Mouse (Mus musculus): Measurements from ENCODE around the gene Ffar4.

Gene Ffar4

DNA sequence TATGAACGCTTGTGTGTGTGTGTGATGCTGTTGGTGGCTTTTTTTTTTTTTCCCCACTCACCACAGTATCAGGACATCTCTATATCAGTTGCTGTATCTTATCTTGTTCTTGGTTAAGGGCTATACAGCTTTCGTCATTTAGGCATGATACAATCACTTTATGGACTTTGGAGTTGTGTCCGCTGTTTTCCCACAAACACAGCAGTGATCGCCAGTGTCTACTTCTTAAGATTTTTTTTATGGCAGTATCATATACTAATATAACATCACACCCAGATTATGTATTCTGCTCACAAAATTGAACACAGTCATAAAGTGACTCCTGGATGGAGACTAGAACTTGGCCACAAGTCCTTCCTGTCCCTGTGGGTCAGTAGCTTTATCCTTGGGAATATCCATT is 11.0 kb downstream of the Ffar4 start:
- no peak for DNase-seq (ENCODE audit: low spot score in 2 of 2)

DNA sequence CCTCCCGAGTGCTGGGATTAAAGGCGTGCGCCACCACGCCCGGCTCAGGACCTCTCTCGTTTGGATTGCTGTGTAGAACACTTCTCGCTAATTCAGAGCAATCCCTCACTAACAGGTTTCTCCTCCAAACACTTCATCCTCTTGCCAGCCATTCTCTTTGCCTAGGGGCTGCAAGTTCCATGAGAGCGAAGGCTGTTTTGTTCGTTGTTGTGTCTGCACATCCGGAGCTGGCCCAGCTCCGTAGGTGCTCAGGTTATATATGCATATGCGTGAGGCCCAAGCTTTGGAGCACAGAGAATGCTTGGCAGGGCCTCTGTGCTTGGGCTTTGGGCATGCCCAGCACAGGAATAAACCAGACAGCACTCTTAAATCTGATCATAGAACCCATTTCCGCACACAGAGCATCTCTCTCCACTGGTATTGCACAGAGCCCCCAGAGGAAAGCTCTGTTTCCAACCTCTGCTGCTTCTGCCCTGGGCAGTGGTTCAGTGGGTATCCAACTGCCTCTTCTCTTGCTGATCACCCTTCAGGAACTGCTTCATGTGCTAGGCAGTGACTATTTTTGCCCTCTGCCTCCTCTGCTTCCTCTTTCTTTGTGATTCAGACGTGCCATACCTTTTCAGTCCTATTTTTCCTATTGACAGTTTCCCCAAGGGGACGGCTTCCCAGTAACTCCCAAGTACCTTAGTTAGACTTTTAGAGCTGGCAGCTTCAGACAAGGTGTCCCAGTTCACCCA is 12.8 kb downstream of the Ffar4 start:
- no peak for DNase-seq (ENCODE audit: low spot score in 2 of 2)

- DNase-seq (ENCODE audit: low spot score in 2 of 2): no peak
Observed at GRCm38 (mm10) chr19:38111056-38111455, 14.2 kb downstream of the Ffar4 start.

DNA sequence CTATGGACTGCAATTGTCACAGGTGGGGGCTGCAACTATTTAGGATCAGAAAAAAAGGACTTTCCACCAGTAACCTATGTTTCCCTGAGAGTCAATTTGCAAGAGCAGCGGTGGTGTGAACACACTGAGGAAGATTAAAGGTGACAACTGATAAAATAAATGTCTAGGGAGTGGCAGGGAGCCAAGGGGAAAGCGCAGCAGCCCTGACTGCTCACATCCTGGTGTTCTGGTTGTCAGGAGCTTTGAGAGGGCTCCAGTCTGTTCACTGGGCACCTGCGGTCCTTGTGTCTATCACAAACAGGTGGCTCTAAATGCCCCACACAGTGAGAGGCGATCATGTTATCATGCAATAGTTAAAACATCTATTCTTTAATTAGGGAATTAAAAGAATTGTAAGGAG is 15.7 kb downstream of the Ffar4 start:
- DNase-seq (ENCODE audit: low spot score in 2 of 2): no peak

DNA sequence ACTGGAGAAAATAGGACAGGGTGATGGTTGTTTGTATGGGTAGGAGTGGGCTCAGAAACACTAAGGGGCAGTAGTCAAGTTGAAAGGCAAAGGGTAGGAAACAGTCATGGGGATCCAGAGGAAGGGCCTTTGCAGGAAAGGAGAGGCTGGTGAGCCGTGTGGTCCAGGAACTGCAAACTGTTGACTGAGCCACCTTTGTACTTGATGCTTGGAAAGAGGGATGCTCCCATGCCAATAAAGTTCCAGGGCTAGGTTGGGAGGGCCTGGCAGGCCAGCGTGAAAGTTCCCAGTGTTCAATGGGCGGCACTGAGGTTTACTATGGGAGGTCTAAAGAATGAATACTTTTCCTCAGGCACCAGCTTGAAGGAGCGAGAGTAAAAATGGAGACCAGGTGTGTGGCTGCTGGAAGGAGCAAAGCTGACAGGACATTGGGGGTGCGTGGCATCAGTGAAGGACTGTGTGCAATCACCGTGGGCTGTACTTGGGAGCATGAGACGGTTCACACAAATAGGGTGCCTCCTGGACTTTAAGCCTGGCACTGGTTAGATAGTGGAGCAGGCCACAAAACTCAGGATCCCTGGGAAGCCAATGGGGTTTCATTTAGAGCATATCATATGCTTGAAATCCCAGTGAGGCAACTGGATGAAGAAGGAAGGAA is 18.1 kb downstream of the Ffar4 start:
- no peak for DNase-seq (ENCODE audit: low spot score in 2 of 2)

GRCm38 (mm10) chr19:38120123-38120760 is 23.4 kb downstream of the Ffar4 start:
- DNase-seq (ENCODE audit: low spot score in 2 of 2): no peak

DNA sequence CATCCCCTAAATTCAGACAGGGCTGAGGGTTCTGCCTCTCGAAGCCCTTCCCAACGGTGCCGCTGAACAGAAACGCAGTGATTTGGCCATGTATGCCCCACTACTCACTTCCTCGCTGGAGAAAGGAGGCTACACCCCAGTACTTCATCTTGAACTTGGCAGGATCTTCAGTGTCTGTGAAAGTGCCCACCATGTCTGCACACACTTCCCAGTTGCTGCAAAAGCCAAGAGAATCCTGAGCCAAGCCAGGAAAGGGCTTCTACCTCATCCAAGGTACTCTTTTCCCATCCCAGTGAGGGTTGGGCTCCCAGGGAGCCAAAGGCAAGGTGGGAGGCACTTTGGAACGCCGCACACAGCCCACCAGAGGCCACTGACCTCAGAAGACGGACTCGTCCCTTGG is 27.1 kb downstream of the Ffar4 start:
- no peak for DNase-seq (ENCODE audit: low spot score in 2 of 2)

- DNase-seq (ENCODE audit: low spot score in 2 of 2): no peak
Observed at GRCm38 (mm10) chr19:38124401-38125218, 27.7 kb downstream of the Ffar4 start.

- no peak for DNase-seq (ENCODE audit: low spot score in 2 of 2)
Observed at GRCm38 (mm10) chr19:38125219-38125610, 28.3 kb downstream of the Ffar4 start, which contains the start of gene Rbp4. Gene Rbp4 (minus strand): TSS chr19:38125281.

DNA sequence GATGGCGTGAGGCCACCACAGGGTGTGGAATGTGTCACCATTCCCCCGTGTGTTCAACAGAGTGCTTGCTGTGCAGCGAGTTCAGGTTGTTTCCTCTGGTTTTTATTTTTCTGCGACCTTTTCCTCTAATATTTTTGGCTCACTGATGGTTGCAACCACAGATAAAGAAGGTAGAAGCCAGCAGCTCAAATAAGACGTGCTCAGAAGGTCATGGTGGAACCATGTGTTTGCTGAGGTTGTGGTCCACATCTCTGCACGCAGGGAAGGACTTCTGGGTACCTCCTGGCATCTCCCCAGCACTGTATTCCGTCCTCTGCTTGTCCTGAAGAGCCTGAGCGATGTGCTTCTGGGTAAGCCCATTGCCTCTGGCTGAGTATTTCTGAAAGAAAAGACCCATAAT is 29.8 kb downstream of the Ffar4 start:
- DNase-seq (ENCODE audit: low spot score in 2 of 2): no peak

DNA sequence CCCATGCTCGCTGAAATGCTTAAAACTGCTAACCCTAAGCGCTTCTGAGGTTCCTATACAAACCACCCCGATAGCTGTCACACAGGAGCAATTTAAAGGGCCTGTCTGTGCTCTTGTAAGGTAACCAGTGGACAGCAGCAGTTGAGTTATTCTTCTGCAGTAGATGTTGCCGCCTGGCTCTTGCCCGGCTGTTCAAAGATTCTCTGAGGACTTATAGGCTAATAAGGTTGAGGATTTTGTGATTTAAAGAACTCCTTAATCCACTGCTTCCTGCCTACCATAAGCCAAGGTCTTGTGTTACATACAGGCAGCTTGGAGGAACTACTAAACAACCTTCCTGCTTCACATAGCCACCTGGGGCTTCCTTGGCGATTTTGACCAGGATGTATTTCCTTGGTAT is 35.6 kb downstream of the Ffar4 start, which contains the start of gene Pde6c:
Gene Pde6c, plus strand, starts transcription at position 301 of the 400 bp plus-strand sequence.
- DNase-seq (ENCODE audit: low spot score in 2 of 2): no peak

GRCm38 (mm10) chr19:38133986-38134385 is 37.1 kb downstream of the Ffar4 start:
- no peak for DNase-seq (ENCODE audit: low spot score in 2 of 2)

- no peak for DNase-seq (ENCODE audit: low spot score in 2 of 2)
Observed at GRCm38 (mm10) chr19:38134806-38135205, 37.9 kb downstream of the Ffar4 start.

DNA sequence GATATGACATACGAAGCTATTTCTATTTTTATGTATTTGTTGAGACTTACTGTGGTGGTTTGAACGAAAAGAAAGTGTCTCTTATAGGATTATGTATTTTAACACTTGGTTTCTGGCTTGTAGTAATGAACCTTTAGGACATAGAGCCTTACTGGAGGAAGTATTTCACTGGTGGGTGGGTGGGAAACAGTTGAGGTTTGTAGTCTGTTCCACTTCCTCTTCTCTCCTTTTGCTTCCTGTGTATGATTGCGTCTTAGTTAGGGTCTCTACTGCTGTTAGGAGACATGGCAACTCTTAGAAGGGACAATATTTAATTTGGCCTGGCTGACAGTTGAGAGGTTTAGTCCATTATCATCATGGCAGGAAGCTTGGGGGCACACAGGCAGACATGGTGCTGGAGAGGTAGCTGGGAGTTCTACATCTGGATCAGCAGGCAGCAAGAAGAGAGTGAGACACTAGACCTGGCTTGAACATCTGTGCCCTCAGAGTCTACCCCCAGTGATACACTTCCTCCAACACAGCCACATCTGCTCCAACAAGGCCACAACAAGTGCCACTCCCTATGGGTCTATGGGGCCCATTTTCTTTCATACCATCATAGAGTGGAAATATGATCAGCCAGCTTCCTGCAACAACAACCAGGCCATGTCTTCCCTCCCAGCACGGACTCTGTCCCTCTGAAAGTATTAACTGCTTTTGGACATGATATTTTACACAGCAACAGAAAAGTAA is 46.8 kb downstream of the Ffar4 start:
- DNase-seq (ENCODE audit: low spot score in 2 of 2): no peak

DNA sequence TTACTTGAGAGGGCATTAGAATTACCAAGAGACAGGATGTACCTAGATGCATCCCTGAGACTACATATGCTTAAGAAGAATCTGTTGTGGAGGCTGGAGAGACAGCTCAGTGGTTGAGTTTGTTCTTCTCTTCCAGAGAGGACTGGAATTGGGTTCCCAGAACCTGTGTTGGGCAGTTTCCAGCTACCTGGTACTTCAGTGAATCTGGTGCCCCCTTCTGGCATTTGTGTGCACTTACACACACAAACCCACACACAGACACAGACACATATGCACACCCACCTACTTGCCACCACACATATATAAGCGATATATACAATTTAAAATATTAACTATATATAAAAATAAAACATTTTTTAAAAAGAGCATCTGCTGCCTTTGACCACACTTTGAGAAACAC is 59.4 kb downstream of the Ffar4 start:
- no peak for DNase-seq (ENCODE audit: low spot score in 2 of 2)

- DNase-seq (ENCODE audit: low spot score in 2 of 2): no peak
Observed at GRCm38 (mm10) chr19:38161648-38162354, 64.9 kb downstream of the Ffar4 start.
